In genomic region chr7:44857905-44858304, GRCm38 (mm10) we compare ENCODE assay signal across 8 mouse cellular contexts. TPM values are rescaled to one million over a fixed set of nuclear protein-coding genes. Genes with fewer than 3 reads are reported as not detected.
DNase-seq lines count a peak whose midpoint lies in the region; ATAC-seq and TF ChIP-seq lines count a peak whose summit lies in the region.

No protein-coding gene starts in this region.

- peak overlapping the region; percentile 88 for H3K9ac ChIP-seq in heart, embryonic 15.5 days

- H3K4me1 ChIP-seq in bone marrow macrophage, adult 2 months (ENCODE audit: control insufficient read depth, insufficient read depth, low read length) = peaks cover 29% of the 10 kb centered on the region
- peaks cover 65% of the 10 kb centered on the region for H3K4me1 ChIP-seq in heart, embryonic 15.5 days (replicated peaks)

- no peak for TF ChIP-seq POLR2A in bone marrow macrophage, adult 2 months (IDR thresholded peaks at IDR 0.05; ENCODE audit: borderline replicate concordance, low read depth, low read length)

- no peaks in the 10 kb centered on the region for H3K9me3 ChIP-seq in heart, embryonic 15.5 days (replicated peaks)

- no peak for ATAC-seq in heart, embryonic 15.5 days (replicated peaks; ENCODE audit: insufficient number of reproducible peaks, insufficient read depth, low FRiP score, low read depth)

- H3K4me2 ChIP-seq in heart, embryonic 15.5 days = peak overlapping the region; percentile 95

- peak overlapping the region; percentile 98 for H3K4me3 ChIP-seq in gastrocnemius, adult 2 months
- H3K4me3 ChIP-seq in bone marrow macrophage, adult 2 months (ENCODE audit: insufficient read depth, low read length) = peak overlapping the region; percentile 96
- peak overlapping the region; percentile 86 for H3K4me3 ChIP-seq in heart, embryonic 15.5 days

- H3K27me3 ChIP-seq in heart, embryonic 15.5 days = no peaks in the 10 kb centered on the region

- peak; percentile 46 for DNase-seq in gastrocnemius, adult 2 months
- no peak for DNase-seq in gastrocnemius, postnatal 25 days
- DNase-seq in liver = peak; percentile 84
- DNase-seq in naive thymus-derived CD4-positive, alpha-beta T cell, adult 2 months (ENCODE audit: low read depth) = peak; percentile 59
- DNase-seq in frontal cortex, postnatal 14 days (ENCODE audit: low spot score in 2 of 2) = no peak
- no peak for DNase-seq in left cerebral cortex, postnatal 25 days (ENCODE audit: low spot score in 2 of 2)

- intact Hi-C loops in gastrocnemius, adult 2 months (cut with DNase I) = no loop called here
- intact Hi-C loops in left cerebral cortex, postnatal 25 days (cut with DNase I) = loop anchor here (1.0 kb wide), 1 partner anchor 11 kb away; the partner anchor contains the start of gene Ptov1

- H3K36me3 ChIP-seq in heart, embryonic 15.5 days = peaks cover 14% of the 10 kb centered on the region

- H3K27ac ChIP-seq in gastrocnemius, adult 2 months = peak overlapping the region; percentile 92
- no peak overlapping the region for H3K27ac ChIP-seq in bone marrow macrophage, adult 2 months (ENCODE audit: insufficient read depth, low read depth, low read length)
- peak overlapping the region; percentile 93 for H3K27ac ChIP-seq in heart, embryonic 15.5 days

- no peak for TF ChIP-seq CTCF in gastrocnemius, adult 2 months (IDR thresholded peaks at IDR 0.05)
- TF ChIP-seq CTCF in bone marrow macrophage, adult 2 months (IDR thresholded peaks at IDR 0.05; ENCODE audit: low read depth, low read length) = no peak

- WGBS in heart, embryonic 15.5 days = 24% methylated on average over 8 of the region's 8 CpGs

RNA-seq across cellular contexts. Expression of gene Pnkp, which starts 1.0 kb away (rescaled TPM):
- 10 to 100 TPM; 19.4 to 21.2 TPM for total RNA-seq in gastrocnemius, adult 2 months (2021)
- 10 to 100 TPM; 15.6 to 15.8 TPM for total RNA-seq in gastrocnemius, postnatal 25 days (2021)
- polyA plus RNA-seq in bone marrow macrophage, adult 2 months (2012; ENCODE audit: insufficient read depth, insufficient read length, missing spikeins) = 31.2 and 48.7 TPM in 2 replicates
- 22.4 and 28.7 TPM in 2 replicates for polyA plus RNA-seq in heart, embryonic 15.5 days (2015; fragmentation: Nextera tagmentation; extraction: Ambion mirVana)
- total RNA-seq in left cerebral cortex, postnatal 25 days (2021) = 10 to 100 TPM; 26.4 to 27.3 TPM

RNA-seq across cellular contexts. Expression of gene Tbc1d17, which starts 9.0 kb away (rescaled TPM):
- 10 to 100 TPM; 40.8 to 56.4 TPM for total RNA-seq in gastrocnemius, adult 2 months (2021)
- total RNA-seq in gastrocnemius, postnatal 25 days (2021) = 10 to 100 TPM; 38.6 to 41.2 TPM
- polyA plus RNA-seq in bone marrow macrophage, adult 2 months (2012; ENCODE audit: insufficient read depth, insufficient read length, missing spikeins) = 69.5 and 76.1 TPM in 2 replicates
- 53.2 and 63.4 TPM in 2 replicates for polyA plus RNA-seq in heart, embryonic 15.5 days (2015; fragmentation: Nextera tagmentation; extraction: Ambion mirVana)
- total RNA-seq in left cerebral cortex, postnatal 25 days (2021) = 10 to 100 TPM; 61.6 to 72.9 TPM

RNA-seq across cellular contexts. Expression of gene Akt1s1, which starts 9.1 kb away (rescaled TPM):
- 100 to 1,000 TPM; 128 to 137 TPM for total RNA-seq in gastrocnemius, adult 2 months (2021)
- total RNA-seq in gastrocnemius, postnatal 25 days (2021) = 100 to 1,000 TPM; 103 to 113 TPM
- polyA plus RNA-seq in bone marrow macrophage, adult 2 months (2012; ENCODE audit: insufficient read depth, insufficient read length, missing spikeins) = 36.9 and 45.3 TPM in 2 replicates
- 91.7 and 97.8 TPM in 2 replicates for polyA plus RNA-seq in heart, embryonic 15.5 days (2015; fragmentation: Nextera tagmentation; extraction: Ambion mirVana)
- total RNA-seq in left cerebral cortex, postnatal 25 days (2021) = 10 to 100 TPM; 78.5 to 79.1 TPM

RNA-seq across cellular contexts. Expression of gene Ptov1, which starts 11.7 kb away (rescaled TPM):
- total RNA-seq in gastrocnemius, adult 2 months (2021) = 100 to 1,000 TPM; 126 to 137 TPM
- total RNA-seq in gastrocnemius, postnatal 25 days (2021) = 100 to 1,000 TPM; 116 to 125 TPM
- 90.1 and 105 TPM in 2 replicates for polyA plus RNA-seq in bone marrow macrophage, adult 2 months (2012; ENCODE audit: insufficient read depth, insufficient read length, missing spikeins)
- polyA plus RNA-seq in heart, embryonic 15.5 days (2015; fragmentation: Nextera tagmentation; extraction: Ambion mirVana) = 206 and 273 TPM in 2 replicates
- total RNA-seq in left cerebral cortex, postnatal 25 days (2021) = 100 to 1,000 TPM; 286 to 287 TPM

RNA-seq across cellular contexts. Expression of gene Med25, which starts 34.6 kb away (rescaled TPM):
- total RNA-seq in gastrocnemius, adult 2 months (2021) = 10 to 100 TPM; 53.1 to 68.5 TPM
- 10 to 100 TPM; 50.9 to 51.2 TPM for total RNA-seq in gastrocnemius, postnatal 25 days (2021)
- 32.3 and 33.4 TPM in 2 replicates for polyA plus RNA-seq in bone marrow macrophage, adult 2 months (2012; ENCODE audit: insufficient read depth, insufficient read length, missing spikeins)
- 72.9 and 93.9 TPM in 2 replicates for polyA plus RNA-seq in heart, embryonic 15.5 days (2015; fragmentation: Nextera tagmentation; extraction: Ambion mirVana)
- total RNA-seq in left cerebral cortex, postnatal 25 days (2021) = 10 to 100 TPM; 88.8 to 89.5 TPM

Comparison
In these comparisons a context has a peak if more than half of its experiments do, and no peak if none do; other contexts are left out.
1. DNase-seq: peak in gastrocnemius, adult 2 months (single experiment), liver (single experiment) and naive thymus-derived CD4-positive, alpha-beta T cell, adult 2 months (single experiment); none in gastrocnemius, postnatal 25 days (single experiment), frontal cortex, postnatal 14 days (0 of 2) and left cerebral cortex, postnatal 25 days (0 of 2).
2. Peak in every context shown above with its lines, with median percentiles within 50 percentile points of each other: H3K4me3 ChIP-seq.